Mouse (Mus musculus) frontal cortex, postnatal 14 days (tissue): ENCODE measurements at regions not wholly inside any gene's neighbourhood (a gene's known extent, or its start where the extent isn't known, plus 50 kb on each side); places are given as distances from the start of the nearest gene placed in this dataset.

Source experiments
- DNase-seq, 2 experiments: peaks; one replicate each; pipeline ENCODE4 v3.0.0; 2022; ENCODE audit warnings: low spot score in 2 of 2

GRCm38 (mm10) chr6:127379511-127379910, 67.1 kb upstream of the Parp11 start:
- DNase-seq: no peak

- DNase-seq: no peak
Observed at GRCm38 (mm10) chr6:127381148-127381888, 65.3 kb upstream of the Parp11 start.

DNA sequence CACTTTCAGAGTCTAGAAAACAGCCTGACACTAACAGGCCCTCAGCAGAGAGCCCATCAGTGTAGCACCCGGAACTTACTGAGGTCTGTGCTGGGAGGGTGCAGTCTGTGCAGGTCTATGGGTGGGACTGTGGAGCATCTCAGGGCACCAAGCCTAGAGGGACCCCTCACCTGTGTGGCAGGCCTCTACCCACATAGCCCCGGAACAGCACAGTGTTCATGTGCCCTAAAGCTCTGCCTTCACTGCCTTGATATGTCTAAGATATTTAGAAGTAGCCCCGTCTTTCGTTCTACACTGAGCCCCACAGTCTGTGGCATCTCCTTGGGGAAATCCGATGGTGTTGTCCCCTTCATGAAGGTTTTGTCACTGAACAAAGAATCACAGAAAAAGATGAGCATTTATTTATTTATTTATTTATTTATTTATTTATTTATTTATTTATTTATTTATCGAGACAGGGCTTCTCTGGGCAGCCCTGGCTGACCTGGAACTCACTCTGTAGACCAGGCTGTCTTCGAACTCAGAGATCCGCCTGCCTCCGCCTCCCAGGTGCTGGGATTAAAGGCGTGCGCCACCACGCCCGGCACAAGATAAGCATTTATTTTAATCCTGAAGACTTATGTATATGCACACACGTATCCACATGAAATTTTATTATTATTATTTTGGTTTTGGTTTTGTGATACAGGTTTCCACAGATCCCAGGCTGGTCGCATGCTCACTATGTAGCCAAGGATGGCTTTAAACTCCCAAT, 55.2 kb upstream of the Parp11 start:
- no peak for DNase-seq

GRCm38 (mm10) chr6:127392012-127392798, 54.4 kb upstream of the Parp11 start:
- DNase-seq: no peak

DNA sequence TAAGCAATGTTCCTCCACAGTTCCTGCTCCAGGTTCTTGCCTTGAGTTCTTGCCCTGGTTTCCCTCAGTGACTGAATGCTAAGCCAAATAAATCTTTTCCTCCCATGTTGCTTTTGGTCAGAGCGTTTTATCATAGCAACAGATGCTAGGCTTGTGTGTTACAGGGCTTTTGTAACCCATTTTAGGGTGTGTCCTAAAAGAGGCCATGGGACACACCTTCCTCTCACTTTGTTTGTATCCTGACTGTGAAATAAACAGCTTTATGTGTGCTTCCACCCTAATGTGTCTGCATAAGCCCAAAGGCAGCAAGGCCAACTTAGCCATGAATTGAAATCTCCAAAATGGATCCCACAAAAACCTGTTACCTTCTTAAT, 53.9 kb upstream of the Parp11 start:
- DNase-seq: no peak

DNA sequence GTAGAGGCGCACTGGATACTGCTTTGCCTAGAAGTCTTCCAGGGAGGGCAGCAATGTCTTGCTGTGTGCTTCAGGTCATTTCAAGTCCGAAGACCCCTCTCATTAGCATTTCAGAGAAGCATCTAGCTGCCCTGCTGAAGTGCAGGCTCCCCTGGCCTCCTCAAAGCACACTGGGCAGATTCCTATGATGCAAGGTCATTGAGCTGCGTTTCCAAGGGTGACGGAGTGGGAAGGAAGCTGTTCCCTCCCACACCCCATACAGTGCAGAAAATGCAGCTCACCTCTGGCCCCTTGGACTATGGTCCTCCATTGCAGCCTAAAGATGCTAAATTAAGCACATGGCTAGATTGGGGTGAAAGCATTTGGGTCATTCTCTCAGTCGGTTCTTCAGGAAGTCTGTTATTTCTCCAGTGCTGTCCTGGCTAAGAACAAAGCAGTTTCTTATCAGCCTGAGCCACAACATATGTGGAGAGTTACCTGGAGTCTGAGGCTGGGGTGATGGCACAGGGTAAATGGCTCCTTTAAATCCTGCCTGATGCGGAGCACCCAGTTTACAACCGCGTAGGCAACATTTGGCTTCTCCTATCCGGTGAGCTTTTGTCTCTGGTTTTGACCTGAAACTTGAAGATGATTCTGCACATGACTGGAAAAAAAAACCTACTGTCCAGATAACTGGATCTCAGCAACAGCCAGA, 52.6 kb upstream of the Parp11 start:
- no peak for DNase-seq
